Mouse (Mus musculus) limb, embryonic 10.5 days (tissue): ENCODE measurements around the gene Eefsec. TPM values are rescaled to one million over a fixed set of nuclear protein-coding genes. Genes with fewer than 3 reads are reported as not detected.

ENCODE experiments used
- DNase-seq: peaks from one replicate; pipeline ENCODE4 v3.0.0-alpha.2; 2017; ENCODE audit warnings: low spot score
- H3K27ac ChIP-seq: fragments of 300-500 bp; sonication (generic); 2 replicates; pipeline ENCODE4 v1.5.1; 2016; ENCODE audit warnings: mild to moderate bottlenecking
- H3K27me3 ChIP-seq: fragments of 300-500 bp; sonication (generic); 2 replicates; pipeline ENCODE4 v1.6.1; 2016; ENCODE audit warnings: low read depth, mild to moderate bottlenecking; ENCODE audit not compliant: poor library complexity, severe bottlenecking
- H3K36me3 ChIP-seq: fragments of 300-500 bp; sonication (generic); 2 replicates; pipeline ENCODE4 v1.6.1; 2016; ENCODE audit warnings: mild to moderate bottlenecking, moderate library complexity
- H3K4me1 ChIP-seq: fragments of 300-500 bp; sonication (generic); 2 replicates; pipeline ENCODE4 v1.6.1; 2016
- H3K4me3 ChIP-seq: fragments of 300-500 bp; sonication (generic); 2 replicates; pipeline ENCODE4 v1.5.1; 2016; ENCODE audit warnings: mild to moderate bottlenecking, moderate library complexity
- H3K9me3 ChIP-seq: fragments of 300-500 bp; sonication (generic); replicated peaks from 2 replicates; pipeline ENCODE4 v1.6.1; 2016; ENCODE audit warnings: mild to moderate bottlenecking
- WGBS: fragments of 180-500 bp; shearing (Covaris S2); methylation state at CpG from one replicate; pipeline ENCODE4 v1.1.7; 2016; 5-methylcytosine and 5-hydroxymethylcytosine counted together
- polyA plus RNA-seq: library from polyadenylated mRNA; unstranded; fragments of >200 nt; fragmentation: Nextera tagmentation; extraction: Ambion mirVana; gene quantifications from 2 replicates; pipeline ENCODE4 v1.2.1, GENCODE M21; 2016

The Eefsec gene
- polyA plus RNA-seq, 1 experiment from 2014 or later, result 44.2 TPM

GRCm38 (mm10) chr6:88313937-88314336 is 132.4 kb downstream of the Eefsec start:
- no peak overlapping the region for H3K27ac ChIP-seq
- H3K36me3 ChIP-seq, result no peaks in the 10 kb centered on the region; the same call in 1 of the 2 replicates
- DNase-seq, result no peak
- H3K4me3 ChIP-seq, result no peak overlapping the region
- H3K27me3 ChIP-seq, result no peaks in the 10 kb centered on the region
- 55% methylated on average over 9 of the region's 9 CpGs for WGBS
- H3K4me1 ChIP-seq, result peaks cover 18% of the 10 kb centered on the region
- H3K9me3 ChIP-seq, result no peaks in the 10 kb centered on the region

GRCm38 (mm10) chr6:88311593-88311992 is 134.7 kb downstream of the Eefsec start:
- H3K27me3 ChIP-seq, result no peaks in the 10 kb centered on the region
- 88% methylated on average over 10 of the region's 10 CpGs for WGBS
- DNase-seq, result no peak

GRCm38 (mm10) chr6:88306100-88306746 is 140.1 kb downstream of the Eefsec start:
- DNase-seq, result no peak
- Histone ChIP-seq H3K27me3 (no peaks in the 10 kb centered on the region), H3K9me3 (no peaks in the 10 kb centered on the region), H3K27ac (no peak overlapping the region), H3K36me3 (no peaks in the 10 kb centered on the region; the same call in 1 of the 2 replicates), H3K4me1 (no peaks in the 10 kb centered on the region), H3K4me3 (no peak overlapping the region)
- WGBS, result 92% methylated on average over 4 of the region's 4 CpGs

More at GRCm38 (mm10) chr6:88311593-88311992, 134.7 kb downstream of the Eefsec start:
- H3K4me1 ChIP-seq, result peaks cover 13% of the 10 kb centered on the region
- H3K27ac ChIP-seq, result no peak overlapping the region
- H3K4me3 ChIP-seq, result no peak overlapping the region
- no peaks in the 10 kb centered on the region; the same call in 1 of the 2 replicates for H3K36me3 ChIP-seq
- no peaks in the 10 kb centered on the region for H3K9me3 ChIP-seq

GRCm38 (mm10) chr6:88301234-88301633 is 145.1 kb downstream of the Eefsec start:
- WGBS, result 72% methylated on average over 7 of the region's 7 CpGs
- H3K27ac ChIP-seq, result no peak overlapping the region

GRCm38 (mm10) chr6:88299491-88299890 is 146.8 kb downstream of the Eefsec start:
- Histone ChIP-seq H3K4me3 (no peak overlapping the region), H3K27ac (no peak overlapping the region), H3K36me3 (peaks cover 20% of the 10 kb centered on the region), H3K27me3 (0 out of 2 replicates have a peak, but pooled peaks cover 4% of the 10 kb centered on the region), H3K4me1 (peaks cover 15% of the 10 kb centered on the region), H3K9me3 (no peaks in the 10 kb centered on the region)
- WGBS, result 21% methylated on average over 2 of the region's 2 CpGs
- no peak for DNase-seq

More at GRCm38 (mm10) chr6:88301234-88301633, 145.1 kb downstream of the Eefsec start:
- Histone ChIP-seq H3K9me3 (no peaks in the 10 kb centered on the region), H3K4me1 (peaks cover 15% of the 10 kb centered on the region), H3K4me3 (no peak overlapping the region), H3K27me3 (0 out of 2 replicates have a peak, but pooled peaks cover 4% of the 10 kb centered on the region), H3K36me3 (peaks cover 16% of the 10 kb centered on the region)
- no peak for DNase-seq

GRCm38 (mm10) chr6:88292274-88292909 is 153.9 kb downstream of the Eefsec start:
- peaks cover 13% of the 10 kb centered on the region for H3K36me3 ChIP-seq
- DNase-seq, result no peak
- no peaks in the 10 kb centered on the region for H3K27me3 ChIP-seq
- H3K9me3 ChIP-seq, result no peaks in the 10 kb centered on the region
- H3K4me3 ChIP-seq, result no peak overlapping the region
- WGBS, result 64% methylated on average over 4 of the region's 4 CpGs
- 0 out of 2 replicates have a peak, but pooled peaks cover 3% of the 10 kb centered on the region for H3K4me1 ChIP-seq
- H3K27ac ChIP-seq, result no peak overlapping the region

GRCm38 (mm10) chr6:88290129-88290766 is 156.1 kb downstream of the Eefsec start:
- Histone ChIP-seq H3K27ac (no peak overlapping the region), H3K4me3 (no peak overlapping the region), H3K27me3 (no peaks in the 10 kb centered on the region), H3K36me3 (no peaks in the 10 kb centered on the region), H3K4me1 (0 out of 2 replicates have a peak, but pooled peaks cover 3% of the 10 kb centered on the region), H3K9me3 (no peaks in the 10 kb centered on the region)
- DNase-seq, result no peak
- 87% methylated on average over 6 of the region's 6 CpGs for WGBS

- DNase-seq, result no peak
- Histone ChIP-seq H3K9me3 (no peaks in the 10 kb centered on the region), H3K4me1 (no peaks in the 10 kb centered on the region), H3K4me3 (no peak overlapping the region), H3K36me3 (no peaks in the 10 kb centered on the region; the same call in 1 of the 2 replicates), H3K27ac (no peak overlapping the region), H3K27me3 (no peaks in the 10 kb centered on the region)
- WGBS, result 97% methylated on average over 2 of the region's 2 CpGs
Measured at GRCm38 (mm10) chr6:88278141-88278540, 168.2 kb downstream of the Eefsec start.

GRCm38 (mm10) chr6:88277242-88277641 is 169.1 kb downstream of the Eefsec start:
- WGBS, result 94% methylated on average over 4 of the region's 4 CpGs
- Histone ChIP-seq H3K27ac (no peak overlapping the region), H3K36me3 (no peaks in the 10 kb centered on the region; the same call in 1 of the 2 replicates)

GRCm38 (mm10) chr6:88276221-88276620 is 170.1 kb downstream of the Eefsec start:
- no peak for DNase-seq
- H3K27me3 ChIP-seq, result no peaks in the 10 kb centered on the region
- H3K27ac ChIP-seq, result no peak overlapping the region
- no peak overlapping the region for H3K4me3 ChIP-seq
- H3K4me1 ChIP-seq, result peaks cover 14% of the 10 kb centered on the region
- no peaks in the 10 kb centered on the region for H3K9me3 ChIP-seq
- no peaks in the 10 kb centered on the region; the same call in 1 of the 2 replicates for H3K36me3 ChIP-seq
- WGBS, result 87% methylated on average over 4 of the region's 4 CpGs

More at GRCm38 (mm10) chr6:88277242-88277641, 169.1 kb downstream of the Eefsec start:
- Histone ChIP-seq H3K9me3 (no peaks in the 10 kb centered on the region), H3K4me1 (peaks cover 7% of the 10 kb centered on the region), H3K4me3 (no peak overlapping the region), H3K27me3 (no peaks in the 10 kb centered on the region)
- DNase-seq, result no peak

GRCm38 (mm10) chr6:88274623-88275022 is 171.7 kb downstream of the Eefsec start:
- Histone ChIP-seq H3K4me1 (peaks cover 14% of the 10 kb centered on the region), H3K36me3 (no peaks in the 10 kb centered on the region; the same call in 1 of the 2 replicates), H3K27ac (no peak overlapping the region), H3K27me3 (no peaks in the 10 kb centered on the region), H3K4me3 (no peak overlapping the region), H3K9me3 (no peaks in the 10 kb centered on the region)
- 91% methylated on average over 6 of the region's 6 CpGs for WGBS
- DNase-seq, result no peak

GRCm38 (mm10) chr6:88267970-88268369 is 178.4 kb downstream of the Eefsec start:
- 86% methylated on average over 2 of the region's 2 CpGs for WGBS
- H3K36me3 ChIP-seq, result no peaks in the 10 kb centered on the region
- peaks cover 15% of the 10 kb centered on the region for H3K4me1 ChIP-seq
- DNase-seq, result no peak
- no peaks in the 10 kb centered on the region for H3K9me3 ChIP-seq
- H3K4me3 ChIP-seq, result no peak overlapping the region
- no peak overlapping the region for H3K27ac ChIP-seq
- no peaks in the 10 kb centered on the region for H3K27me3 ChIP-seq

GRCm38 (mm10) chr6:88267068-88267467 is 179.3 kb downstream of the Eefsec start:
- Histone ChIP-seq H3K9me3 (no peaks in the 10 kb centered on the region), H3K27me3 (no peaks in the 10 kb centered on the region), H3K4me1 (peaks cover 16% of the 10 kb centered on the region), H3K4me3 (no peak overlapping the region), H3K27ac (no peak overlapping the region), H3K36me3 (no peaks in the 10 kb centered on the region)
- DNase-seq, result no peak
- WGBS, result 90% methylated on average over 3 of the region's 3 CpGs
